8 mouse cellular contexts compared by ENCODE assay signal in the genomic region with DNA sequence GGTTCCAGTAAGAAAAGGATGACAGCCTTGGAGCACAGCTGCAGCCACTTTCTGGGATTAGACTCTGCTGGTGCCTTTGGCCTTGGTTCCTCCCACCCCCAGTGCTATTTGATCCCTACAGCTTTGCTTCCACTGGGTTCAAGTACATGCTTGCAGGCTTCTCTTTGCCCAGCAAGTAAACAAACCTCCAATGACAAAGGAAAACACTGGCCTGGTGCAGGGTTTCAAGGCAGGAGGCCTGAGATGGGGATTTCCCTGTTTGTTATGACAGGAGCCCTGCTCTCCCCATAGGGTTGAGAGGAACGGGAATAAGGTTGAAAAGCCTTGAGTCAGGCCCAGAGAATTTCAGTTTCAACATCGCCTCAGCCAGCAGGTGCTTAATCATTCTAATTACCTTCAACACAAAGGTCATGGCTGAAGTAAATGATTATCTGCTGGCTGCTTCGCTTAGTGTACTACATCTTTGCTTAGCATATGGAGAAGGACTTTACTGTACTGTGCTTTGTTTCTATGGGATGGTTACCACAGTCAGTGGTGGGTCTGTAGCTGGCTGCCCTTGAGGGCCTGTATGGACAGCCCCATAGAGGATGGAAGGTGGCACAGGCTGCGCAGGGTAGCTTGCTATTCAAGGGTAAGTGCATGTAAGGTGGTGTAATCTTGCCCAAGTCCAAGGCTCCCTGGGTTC.
DNase-seq lines count a peak whose midpoint lies in the region; ATAC-seq lines count a peak whose summit lies in the region.

No protein-coding gene starts in this region.

- H3K27ac ChIP-seq in heart, embryonic 13.5 days (replicated peaks) = peak overlapping the region; percentile 28; the same call in 1 of the 2 replicates
- H3K27ac ChIP-seq in intestine, embryonic 16.5 days (ENCODE audit: low read length) = peak overlapping the region; percentile 94
- H3K27ac ChIP-seq in midbrain, embryonic 16.5 days (ENCODE audit: low read length) = peak overlapping the region; percentile 24; the same call in 1 of the 2 replicates

- DNase-seq in heart, postnatal 4 days = no peak
- DNase-seq in adrenal gland, postnatal 14 days = peak; percentile 81
- no peak for DNase-seq in T-cell, adult 2 months (ENCODE audit: low spot score)
- no peak for DNase-seq in left cerebral cortex, postnatal 36 days (ENCODE audit: low spot score in 2 of 2)
- no peak for DNase-seq in cerebellum, adult 9-10 months

- H3K4me1 ChIP-seq in heart, embryonic 13.5 days = peaks cover 78% of the 10 kb centered on the region
- peaks cover 36% of the 10 kb centered on the region for H3K4me1 ChIP-seq in intestine, embryonic 16.5 days (ENCODE audit: control insufficient read depth, insufficient read depth, low read length)
- H3K4me1 ChIP-seq in midbrain, embryonic 16.5 days (ENCODE audit: control insufficient read depth, insufficient read depth, low read length) = peaks cover 2% of the 10 kb centered on the region; the same call in 1 of the 2 replicates

- WGBS in heart, embryonic 13.5 days = 56% methylated on average over 4 of the region's 4 CpGs
- 30% methylated on average over 4 of the region's 4 CpGs for WGBS in intestine, embryonic 16.5 days
- WGBS in midbrain, embryonic 16.5 days = 43% methylated on average over 4 of the region's 4 CpGs

- H3K9me3 ChIP-seq in heart, embryonic 13.5 days = no peaks in the 10 kb centered on the region
- H3K9me3 ChIP-seq in intestine, embryonic 16.5 days (ENCODE audit: control insufficient read depth, low read length) = no peaks in the 10 kb centered on the region
- H3K9me3 ChIP-seq in midbrain, embryonic 16.5 days (replicated peaks; ENCODE audit: control insufficient read depth, low read length, poor library complexity, severe bottlenecking) = no peaks in the 10 kb centered on the region

- H3K9ac ChIP-seq in heart, embryonic 13.5 days = no peak overlapping the region
- H3K9ac ChIP-seq in intestine, embryonic 16.5 days (ENCODE audit: low read depth, low read length) = no peak overlapping the region
- no peak overlapping the region for H3K9ac ChIP-seq in midbrain, embryonic 16.5 days (ENCODE audit: low read depth, low read length)

- H3K4me2 ChIP-seq in heart, embryonic 13.5 days = no peak overlapping the region
- 0 out of 2 replicates have a peak overlapping the region, but pooled peaks have one; percentile 23 for H3K4me2 ChIP-seq in intestine, embryonic 16.5 days (ENCODE audit: low read depth, low read length)
- no peak overlapping the region for H3K4me2 ChIP-seq in midbrain, embryonic 16.5 days (ENCODE audit: low read length)

- ATAC-seq in heart, embryonic 13.5 days (ENCODE audit: extremely low read depth, insufficient number of reproducible peaks, low FRiP score, low TSS enrichment) = no peak
- ATAC-seq in intestine, embryonic 16.5 days = peak; percentile 84
- no peak for ATAC-seq in midbrain, embryonic 16.5 days

- H3K27me3 ChIP-seq in heart, embryonic 13.5 days (replicated peaks) = no peaks in the 10 kb centered on the region
- H3K27me3 ChIP-seq in intestine, embryonic 16.5 days (replicated peaks; ENCODE audit: control insufficient read depth, insufficient read depth, low read length) = no peaks in the 10 kb centered on the region
- no peaks in the 10 kb centered on the region for H3K27me3 ChIP-seq in midbrain, embryonic 16.5 days (ENCODE audit: control insufficient read depth, insufficient read depth, low read depth, low read length)

- no peak overlapping the region for H3K4me3 ChIP-seq in heart, embryonic 13.5 days
- no peak overlapping the region for H3K4me3 ChIP-seq in intestine, embryonic 16.5 days (ENCODE audit: low read length)
- H3K4me3 ChIP-seq in midbrain, embryonic 16.5 days (ENCODE audit: low read depth, low read length) = no peak overlapping the region

- intact Hi-C loops in left cerebral cortex, postnatal 36 days (cut with DNase I) = no loop called here

- no peaks in the 10 kb centered on the region for H3K36me3 ChIP-seq in heart, embryonic 13.5 days
- H3K36me3 ChIP-seq in intestine, embryonic 16.5 days (ENCODE audit: control insufficient read depth, insufficient read depth, low read length) = no peaks in the 10 kb centered on the region
- H3K36me3 ChIP-seq in midbrain, embryonic 16.5 days (ENCODE audit: control insufficient read depth, insufficient read depth, low read length) = no peaks in the 10 kb centered on the region

Comparison
In these comparisons a context has a peak if more than half of its experiments do, and no peak if none do; other contexts are left out.
1. H3K27ac ChIP-seq: peak in every context shown above with its lines; median percentile 94 in intestine, embryonic 16.5 days; 28 in heart, embryonic 13.5 days; 24 in midbrain, embryonic 16.5 days.